Mouse (Mus musculus) lung, adult 2 months (tissue): ENCODE measurements around the gene Ace.

ENCODE experiments used
- CTCF ChIP-seq: fragments of 200-500 bp; IDR thresholded peaks from 2 replicates; pipeline ENCODE4 v1.5.1; 2011; ENCODE audit warnings: mild to moderate bottlenecking, low read length, control low read depth; ENCODE audit not compliant: insufficient read depth
- POLR2A ChIP-seq: fragments of 200-500 bp; IDR thresholded peaks from 2 replicates; pipeline ENCODE4 v1.6.1; 2011; ENCODE audit warnings: low read depth, mild to moderate bottlenecking, control low read depth, low read length, borderline replicate concordance; ENCODE audit errors: extremely low read depth

DNA sequence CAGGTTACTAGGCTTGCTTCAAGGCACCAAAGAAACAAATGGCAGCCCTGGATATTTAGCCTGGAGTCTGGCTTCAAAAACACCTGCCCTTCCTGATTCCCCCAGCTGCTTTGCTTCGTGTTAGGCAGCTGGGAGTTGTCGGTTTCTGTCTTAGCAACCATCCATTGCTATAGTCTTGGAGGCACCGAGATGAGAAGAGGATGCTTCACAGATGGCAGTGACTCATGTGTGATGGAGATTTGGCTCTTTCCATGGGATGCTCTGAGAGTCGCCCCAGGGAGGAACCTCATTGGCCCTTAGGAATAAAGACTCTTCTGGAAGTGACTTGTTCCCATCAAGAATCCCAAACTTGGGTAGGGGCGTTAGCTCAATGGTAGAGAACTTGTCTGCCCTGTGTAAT lies 48.7 kb downstream of the Ace start:
- TF ChIP-seq CTCF = no peak
- no peak for TF ChIP-seq POLR2A
